Mouse (Mus musculus) CH12.LX (cell line): ENCODE measurements around the gene Treh. TPM values are rescaled to one million over a fixed set of nuclear protein-coding genes. Genes with fewer than 3 reads are reported as not detected.

Source experiments
- DNase-seq: peaks from one replicate; pipeline ENCODE4 v3.0.0-alpha.2; 2013; ENCODE audit errors: extremely low read depth
- H3K27ac ChIP-seq: 2 replicates; pipeline ENCODE4 v1.5.1; 2012; ENCODE audit warnings: low read depth, mild to moderate bottlenecking, control low read depth, moderate library complexity; ENCODE audit not compliant: insufficient read depth
- H3K27me3 ChIP-seq: replicated peaks from 2 replicates; pipeline ENCODE3; 2012; ENCODE audit warnings: inconsistent platforms
- H3K36me3 ChIP-seq, 2 experiments: replicated peaks in 1 of 2; 2 replicates each; pipeline versions ENCODE3 to v1.6.1; 2012; ENCODE audit warnings: inconsistent platforms in 1 of 2, low read length in 1 of 2, mild to moderate bottlenecking in 1 of 2, mixed read lengths in 1 of 2, moderate library complexity in 1 of 2; ENCODE audit not compliant: control insufficient read depth in 1 of 2, insufficient read depth in 1 of 2
- H3K4me1 ChIP-seq, 2 experiments: 2 replicates each; pipeline ENCODE4 v1.6.1; 2012; ENCODE audit warnings: inconsistent platforms in 1 of 2, moderate library complexity in 1 of 2; ENCODE audit not compliant: insufficient read depth in 2 of 2, control insufficient read depth in 1 of 2
- H3K4me2 ChIP-seq: 2 replicates; pipeline ENCODE4 v1.6.1; 2012; ENCODE audit warnings: low read depth, mild to moderate bottlenecking, control low read depth; ENCODE audit not compliant: poor library complexity, insufficient read depth, severe bottlenecking
- H3K4me3 ChIP-seq, 3 experiments: fragments of 150-350 bp in 1 of 3; sonication (generic) in 1 of 3; replicated peaks in 1 of 3; 2 replicates each; pipeline versions ENCODE3 to v1.5.1; 2011 to 2012; ENCODE audit warnings: low read depth in 2 of 3, low read length in 2 of 3, mild to moderate bottlenecking in 2 of 3, moderate library complexity in 2 of 3, control low read depth in 1 of 3, improper control_type of control experiment in 1 of 3, inconsistent platforms in 1 of 3, mixed read lengths in 1 of 3; ENCODE audit not compliant: poor library complexity in 1 of 3
- H3K79me2 ChIP-seq: replicated peaks from 2 replicates; pipeline ENCODE4 v1.6.1; 2012; ENCODE audit warnings: mild to moderate bottlenecking, moderate library complexity; ENCODE audit not compliant: control insufficient read depth, poor library complexity, insufficient read depth, severe bottlenecking; ENCODE audit errors: extremely low read depth
- H3K9ac ChIP-seq: 2 replicates; pipeline ENCODE4 v1.6.1; 2012; ENCODE audit warnings: low read depth, mild to moderate bottlenecking, control low read depth, moderate library complexity; ENCODE audit not compliant: insufficient read depth
- H3K9me3 ChIP-seq: replicated peaks from 2 replicates; pipeline ENCODE3; 2012; ENCODE audit warnings: low read length, inconsistent platforms, mixed read lengths
- CHD2 ChIP-seq: IDR thresholded peaks from 2 replicates; pipeline ENCODE4 v1.6.1; 2011; ENCODE audit warnings: low read length, improper control_type of control experiment
- CTCF ChIP-seq, 2 experiments: IDR thresholded peaks in 1 of 2; conservative IDR thresholded peaks in 1 of 2; 2 replicates each; pipeline ENCODE4 v1.5.1; 2011 to 2012; ENCODE audit warnings: low read depth in 2 of 2, low read length in 2 of 2, improper control_type of control experiment in 1 of 2, inconsistent platforms in 1 of 2, mild to moderate bottlenecking in 1 of 2, moderate library complexity in 1 of 2
- E2F4 ChIP-seq: IDR thresholded peaks from 2 replicates; pipeline ENCODE4 v1.6.1; 2011; ENCODE audit warnings: low read depth, low read length, improper control_type of control experiment; ENCODE audit not compliant: insufficient replicate concordance
- ELF1 ChIP-seq: IDR thresholded peaks from 2 replicates; pipeline ENCODE4 v1.6.1; 2014; ENCODE audit warnings: low read depth, mild to moderate bottlenecking, inconsistent platforms, low read length, improper control_type of control experiment
- ETS1 ChIP-seq: conservative IDR thresholded peaks from 2 replicates; pipeline ENCODE4 v1.6.1; 2012; ENCODE audit warnings: low read depth, mild to moderate bottlenecking, inconsistent platforms, low read length, improper control_type of control experiment, moderate library complexity
- JUN ChIP-seq: IDR thresholded peaks from 2 replicates; pipeline ENCODE4 v1.6.1; 2011; ENCODE audit warnings: low read depth, mild to moderate bottlenecking, low read length, improper control_type of control experiment, moderate library complexity; ENCODE audit not compliant: insufficient read depth
- KAT2A ChIP-seq: IDR thresholded peaks from 2 replicates; pipeline ENCODE4 v1.6.1; 2012; ENCODE audit warnings: low read length, improper control_type of control experiment, inconsistent platforms; ENCODE audit not compliant: insufficient replicate concordance
- MAX ChIP-seq: IDR thresholded peaks from 2 replicates; pipeline ENCODE4 v1.6.1; 2011; ENCODE audit warnings: low read length, improper control_type of control experiment
- NELFE ChIP-seq: IDR thresholded peaks from 2 replicates; pipeline ENCODE4 v1.6.1; 2011; ENCODE audit warnings: low read depth, low read length, improper control_type of control experiment
- POLR2A ChIP-seq: IDR thresholded peaks from 2 replicates; pipeline ENCODE4 v1.6.1; 2011; ENCODE audit warnings: low read depth, mild to moderate bottlenecking, improper control_type of control experiment, low read length
- POLR2AphosphoS2 ChIP-seq: IDR thresholded peaks from 2 replicates; pipeline ENCODE4 v1.6.1; 2011; ENCODE audit warnings: low read depth, low read length, improper control_type of control experiment
- RCOR1 ChIP-seq: conservative IDR thresholded peaks from 2 replicates; pipeline ENCODE4 v1.6.1; 2012; ENCODE audit warnings: low read depth, mild to moderate bottlenecking, inconsistent platforms, low read length, improper control_type of control experiment
- SIN3A ChIP-seq: IDR thresholded peaks from 2 replicates; pipeline ENCODE4 v1.6.1; 2012; ENCODE audit warnings: low read length, improper control_type of control experiment, inconsistent platforms
- TBP ChIP-seq: conservative IDR thresholded peaks from 2 replicates; pipeline ENCODE4 v1.6.1; 2011; ENCODE audit warnings: low read depth, low read length, improper control_type of control experiment
- TCF12 ChIP-seq: IDR thresholded peaks from 2 replicates; pipeline ENCODE4 v1.6.1; 2014; ENCODE audit warnings: low read depth, mild to moderate bottlenecking, inconsistent platforms, low read length, improper control_type of control experiment
- UBTF ChIP-seq: IDR thresholded peaks from 2 replicates; pipeline ENCODE4 v1.6.1; 2012; ENCODE audit warnings: low read depth, mild to moderate bottlenecking, inconsistent platforms, low read length, improper control_type of control experiment, moderate library complexity
- ZMIZ1 ChIP-seq: IDR thresholded peaks from 2 replicates; pipeline ENCODE4 v1.6.1; 2012; ENCODE audit warnings: low read depth, mild to moderate bottlenecking, inconsistent platforms, low read length, improper control_type of control experiment
- ZNF384 ChIP-seq: IDR thresholded peaks from 2 replicates; pipeline ENCODE4 v1.6.1; 2012; ENCODE audit warnings: low read depth, low read length, improper control_type of control experiment, inconsistent platforms
- dilution Hi-C: fragments of 300-500 bp; cut with MboI; formaldehyde crosslinking; loops from 2 replicates; pipeline ENCODE4 v1.14.3; 2020; ENCODE audit warnings: low sequenced_read_pairs; ENCODE audit not compliant: extremely low pct_unique_long_range_greater_than_20kb, extremely low pct_ligation_motif_present
- in situ Hi-C: fragments of 300-500 bp; cut with MboI; formaldehyde crosslinking; loops from 3 replicates; pipeline ENCODE4 v1.14.3; 2019; ENCODE audit warnings: low sequenced_read_pairs, low pct_ligation_motif_present, low pct_unique_long_range_greater_than_20kb, mixed read lengths
- polyA plus RNA-seq: library from polyadenylated mRNA; unstranded; fragments of >175 nt; gene quantifications from 2 replicates; pipeline ENCODE4 v1.2.1, GENCODE M21; 2012; ENCODE audit warnings: low read depth; ENCODE audit not compliant: insufficient read length
- total RNA-seq, 2 experiments: library from RNA; depleted of rRNA; stranded (reverse); fragments of 300-350 nt in 1 of 2; fragments of >200 nt in 1 of 2; gene quantifications; 2 replicates each; pipeline ENCODE4 v1.2.3; 2012 to 2014

The Treh gene
- total and polyA plus RNA-seq, 3 experiments = not detected

GRCm38 (mm10) chr9:44707749-44708428 lies 34.9 kb downstream of the Treh start:
- no peak overlapping the region for H3K27ac ChIP-seq
- no peaks in the 10 kb centered on the region for H3K79me2 ChIP-seq
- no peak for DNase-seq
- peaks cover 5 to 94% of the 10 kb centered on the region in 2 experiments for H3K36me3 ChIP-seq
- TF ChIP-seq TBP (no peak), MAX (no peak), ZNF384 (no peak), JUN (no peak), SIN3A (no peak), NELFE (no peak), ETS1 (no peak), CTCF (conservative IDR thresholded peaks at IDR 0.05 in 1 of 2, IDR thresholded peaks at IDR 0.05 in 1 of 2; ENCODE audit: low read depth in 2 of 2, low read length in 2 of 2) (no peak), RCOR1 (no peak), POLR2A (no peak)
- TF ChIP-seq, all 38 proteins: peak for 0
- in situ Hi-C loops (no loop called here), dilution Hi-C loops (no loop called here)
- H3K27me3 ChIP-seq = no peaks in the 10 kb centered on the region
- no peak overlapping the region for H3K4me2 ChIP-seq
- peaks cover 4 to 19% of the 10 kb centered on the region in 2 experiments for H3K4me1 ChIP-seq
- H3K9me3 ChIP-seq = no peaks in the 10 kb centered on the region
- no peak overlapping the region for H3K9ac ChIP-seq
- no peak overlapping the region for H3K4me3 ChIP-seq

DNA sequence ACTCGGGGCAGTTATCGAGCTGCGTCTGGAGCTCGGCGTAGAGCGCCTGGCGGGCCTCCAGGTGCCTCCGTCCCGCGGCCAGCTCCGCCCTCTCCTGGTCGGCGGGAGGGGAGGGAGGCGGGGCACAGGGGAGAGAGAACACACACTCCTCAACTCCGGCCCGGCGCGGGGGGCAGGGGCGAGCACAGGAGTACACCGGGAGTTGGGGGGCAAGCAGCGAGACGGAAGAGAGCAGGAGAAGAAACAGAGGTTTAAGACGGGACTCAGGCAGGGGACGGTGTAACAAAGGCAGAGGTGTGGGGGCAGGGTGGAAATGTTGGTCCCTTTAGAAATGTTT lies 35.4 kb downstream of the Treh start:
- Histone ChIP-seq H3K79me2 (no peaks in the 10 kb centered on the region), H3K9me3 (no peaks in the 10 kb centered on the region), H3K27me3 (no peaks in the 10 kb centered on the region), H3K4me3 (peak overlapping the region in 1 of 3 experiments; percentile 45), H3K4me2 (no peak overlapping the region)
- in situ Hi-C loops = no loop called here
- TF ChIP-seq ZMIZ1 = no peak
- TF ChIP-seq, all 38 proteins: peak for 0
- Histone ChIP-seq H3K9ac (no peak overlapping the region; the same call in 1 of the 2 replicates), H3K27ac (no peak overlapping the region), H3K36me3 (peaks cover 5 to 98% of the 10 kb centered on the region in 2 experiments), H3K4me1 (peaks cover 3 to 16% of the 10 kb centered on the region in 2 experiments)
- dilution Hi-C loops = no loop called here
- no peak for DNase-seq

- Histone ChIP-seq H3K27ac (no peak overlapping the region), H3K36me3 (peaks cover 5 to 99% of the 10 kb centered on the region in 2 experiments), H3K9me3 (no peaks in the 10 kb centered on the region), H3K9ac (no peak overlapping the region), H3K79me2 (no peaks in the 10 kb centered on the region), H3K4me2 (no peak overlapping the region)
- no peak for DNase-seq
- dilution Hi-C loops = no loop called here
- TF ChIP-seq CHD2 (no peak), TCF12 (no peak), ZMIZ1 (no peak), E2F4 (no peak), KAT2A (no peak), ELF1 (no peak), UBTF (no peak), POLR2AphosphoS2 (no peak), ETS1 (no peak)
- TF ChIP-seq, all 38 proteins: peak for 0
- H3K4me1 ChIP-seq = peaks cover 0 to 15% of the 10 kb centered on the region in 2 experiments; a peak in 3 of 4 replicates
- peak overlapping the region in 1 of 3 experiments; percentile 45 for H3K4me3 ChIP-seq
- H3K27me3 ChIP-seq = no peaks in the 10 kb centered on the region
- in situ Hi-C loops = no loop called here
These were observed 35.9 kb downstream of the Treh start for GRCm38 (mm10) chr9:44708925-44709324.
